Mouse (Mus musculus) heart, postnatal 0 days (tissue): ENCODE measurements at regions not wholly inside any gene's neighbourhood (a gene's known extent, or its start where the extent isn't known, plus 50 kb on each side); places are given as distances from the start of the nearest gene placed in this dataset.

Source experiments
- CTCF ChIP-seq: IDR thresholded peaks from 2 replicates; pipeline ENCODE4 v1.5.1; 2016; ENCODE audit warnings: antibody characterized with exemption, control low read depth, low read depth
- EP300 ChIP-seq: IDR thresholded peaks from 2 replicates; pipeline ENCODE4 v1.6.1; 2016; ENCODE audit warnings: antibody characterized with exemption, low read depth

GRCm38 (mm10) chr5:75824660-75825059 is 153.6 kb downstream of the Kdr start:
- TF ChIP-seq CTCF = no peak
- no peak for TF ChIP-seq EP300
